Mouse (Mus musculus): ENCODE measurements at regions not wholly inside any gene's neighbourhood (a gene's known extent, or its start where the extent isn't known, plus 50 kb on each side); places are given as distances from the start of the nearest gene placed in this dataset.

DNA sequence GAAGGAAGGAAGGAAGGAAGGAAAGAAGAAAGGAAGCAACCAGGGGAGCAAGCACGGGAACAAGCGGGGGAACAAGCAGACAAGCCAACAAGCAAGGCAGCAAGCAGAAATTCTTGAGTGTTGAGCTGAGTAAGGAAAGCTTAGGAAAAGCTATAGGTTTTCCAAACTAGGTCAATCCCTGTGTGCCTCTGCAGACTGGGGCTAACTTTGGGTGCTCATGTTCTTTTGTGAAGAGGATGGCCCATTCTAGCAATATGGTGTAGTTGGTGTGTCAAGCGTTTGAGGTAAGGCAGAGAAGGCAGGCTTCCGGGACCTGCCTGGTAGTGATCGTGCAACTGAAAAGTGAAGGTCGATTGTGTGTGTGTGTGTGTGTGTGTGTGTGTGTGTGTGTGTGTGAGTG, 54.8 kb upstream of the Ezh2 start:
- TF ChIP-seq CTCF (conservative IDR thresholded peaks at IDR 0.05 in 1 of 2, IDR thresholded peaks at IDR 0.05 in 1 of 2; ENCODE audit: low read depth in 2 of 2, low read length in 2 of 2) (no peak), JUN (IDR thresholded peaks at IDR 0.05; ENCODE audit: insufficient read depth, low read depth, low read length) (no peak), UBTF (IDR thresholded peaks at IDR 0.05; ENCODE audit: low read depth, low read length) (no peak), USF2 (conservative IDR thresholded peaks at IDR 0.05; ENCODE audit: low read depth, low read length) (no peak), EP300 (IDR thresholded peaks at IDR 0.05; ENCODE audit: low read length) (no peak), HCFC1 (IDR thresholded peaks at IDR 0.05; ENCODE audit: low read depth, low read length) (no peak), SIN3A (IDR thresholded peaks at IDR 0.05; ENCODE audit: low read length) (no peak), MEF2A (IDR thresholded peaks at IDR 0.05; ENCODE audit: borderline replicate concordance, low read depth, low read length) (no peak), E2F4 (IDR thresholded peaks at IDR 0.05; ENCODE audit: insufficient replicate concordance, low read depth, low read length) (no peak), ELF1 (IDR thresholded peaks at IDR 0.05; ENCODE audit: low read depth, low read length) (no peak), MAZ (IDR thresholded peaks at IDR 0.05; ENCODE audit: low read depth, low read length) (no peak), MXI1 (IDR thresholded peaks at IDR 0.05; ENCODE audit: low read depth, low read length) (no peak), BHLHE40 (IDR thresholded peaks at IDR 0.05; ENCODE audit: low read depth, low read length) (no peak)
